Mouse (Mus musculus) MEL (cell line): ENCODE data around the gene Gm49355. TPM values are rescaled to one million over a fixed set of nuclear protein-coding genes. Genes with fewer than 3 reads are reported as not detected.

Source experiments
- DNase-seq: peaks from one replicate; pipeline ENCODE4 v3.0.0; 2011; ENCODE audit warnings: low read depth, low spot score
- H3K27ac ChIP-seq: 2 replicates; pipeline ENCODE4 v1.5.1; 2012; ENCODE audit warnings: low read depth, mild to moderate bottlenecking, control low read depth, low read length, moderate library complexity; ENCODE audit not compliant: control insufficient read depth
- H3K27me3 ChIP-seq, 2 experiments: fragments of 150-350 bp in 1 of 2; sonication (generic) in 1 of 2; 2 replicates each; pipeline ENCODE4 v1.6.1; 2012; ENCODE audit warnings: low read length in 2 of 2, mild to moderate bottlenecking in 2 of 2, improper control_type of control experiment in 1 of 2, moderate library complexity in 1 of 2; ENCODE audit not compliant: insufficient read depth in 2 of 2, control insufficient read depth in 1 of 2
- H3K36me3 ChIP-seq, 2 experiments: 2 replicates each; pipeline ENCODE4 v1.6.1; 2012 to 2014; ENCODE audit warnings: low read length in 2 of 2, improper control_type of control experiment in 1 of 2, inconsistent platforms in 1 of 2, mild to moderate bottlenecking in 1 of 2; ENCODE audit not compliant: insufficient read depth in 2 of 2, control insufficient read depth in 1 of 2
- H3K4me1 ChIP-seq, 2 experiments: fragments of 150-350 bp in 1 of 2; sonication (generic) in 1 of 2; 2 replicates each; pipeline ENCODE4 v1.6.1; 2012; ENCODE audit warnings: low read length in 2 of 2, improper control_type of control experiment in 1 of 2, mild to moderate bottlenecking in 1 of 2; ENCODE audit not compliant: insufficient read depth in 2 of 2, control insufficient read depth in 1 of 2
- H3K4me3 ChIP-seq, 2 experiments: fragments of 150-350 bp in 1 of 2; sonication (generic) in 1 of 2; 2 replicates each; pipeline ENCODE4 v1.5.1; 2012; ENCODE audit warnings: low read depth in 2 of 2, low read length in 2 of 2, mild to moderate bottlenecking in 2 of 2, moderate library complexity in 2 of 2, control low read depth in 1 of 2, improper control_type of control experiment in 1 of 2; ENCODE audit not compliant: control insufficient read depth in 1 of 2, insufficient read depth in 1 of 2
- H3K79me2 ChIP-seq: 2 replicates; pipeline ENCODE4 v1.6.1; 2012; ENCODE audit warnings: mild to moderate bottlenecking, low read length, moderate library complexity; ENCODE audit not compliant: control insufficient read depth, poor library complexity, insufficient read depth
- H3K9ac ChIP-seq: 2 replicates; pipeline ENCODE4 v1.6.1; 2012; ENCODE audit warnings: low read depth, mild to moderate bottlenecking, control low read depth, low read length, moderate library complexity; ENCODE audit not compliant: control insufficient read depth, poor library complexity, severe bottlenecking
- H3K9me3 ChIP-seq: fragments of 150-350 bp; sonication (generic); replicated peaks from 2 replicates; pipeline ENCODE4 v1.6.1; 2012; ENCODE audit warnings: mild to moderate bottlenecking, low read length, improper control_type of control experiment, moderate library complexity; ENCODE audit not compliant: insufficient read depth
- CTCF ChIP-seq, 3 experiments: IDR thresholded peaks in 2 of 3; conservative IDR thresholded peaks in 1 of 3; 2 replicates each; pipeline ENCODE4 v1.5.1; 2011 to 2012; ENCODE audit warnings: low read length in 3 of 3, low read depth in 2 of 3, mild to moderate bottlenecking in 2 of 3, improper control_type of control experiment in 1 of 3, inconsistent platforms in 1 of 3, mixed read lengths in 1 of 3, moderate library complexity in 1 of 3; ENCODE audit not compliant: control insufficient read depth in 1 of 3, insufficient read depth in 1 of 3, poor library complexity in 1 of 3, severe bottlenecking in 1 of 3
- ETS1 ChIP-seq: IDR thresholded peaks from 2 replicates; pipeline ENCODE4 v1.6.1; 2012; ENCODE audit warnings: low read depth, mild to moderate bottlenecking, inconsistent platforms, low read length, improper control_type of control experiment, moderate library complexity
- MAX ChIP-seq: IDR thresholded peaks from 2 replicates; pipeline ENCODE4 v1.6.1; 2011; ENCODE audit warnings: low read length, improper control_type of control experiment
- MAZ ChIP-seq: IDR thresholded peaks from 2 replicates; pipeline ENCODE4 v1.6.1; 2012; ENCODE audit warnings: low read depth, mild to moderate bottlenecking, inconsistent platforms, low read length, improper control_type of control experiment
- MEF2A ChIP-seq: IDR thresholded peaks from 2 replicates; pipeline ENCODE4 v1.6.1; 2014; ENCODE audit warnings: low read depth, mild to moderate bottlenecking, inconsistent platforms, low read length, improper control_type of control experiment; ENCODE audit not compliant: poor library complexity, insufficient replicate concordance, severe bottlenecking; ENCODE audit errors: extremely low read depth
- MXI1 ChIP-seq: IDR thresholded peaks from 2 replicates; pipeline ENCODE4 v1.6.1; 2011; ENCODE audit warnings: mild to moderate bottlenecking, low read depth, low read length, improper control_type of control experiment
- MYB ChIP-seq: IDR thresholded peaks from 2 replicates; pipeline ENCODE4 v1.6.1; 2011; ENCODE audit warnings: mild to moderate bottlenecking, low read depth, low read length, improper control_type of control experiment
- MYC ChIP-seq: IDR thresholded peaks from 2 replicates; pipeline ENCODE4 v1.6.1; 2011; ENCODE audit warnings: low read depth, mild to moderate bottlenecking, low read length, improper control_type of control experiment, moderate library complexity
- NELFE ChIP-seq: IDR thresholded peaks from 2 replicates; pipeline ENCODE4 v1.6.1; 2011; ENCODE audit warnings: low read depth, low read length, improper control_type of control experiment
- POLR2A ChIP-seq, 2 experiments: IDR thresholded peaks; 2 replicates each; pipeline ENCODE4 v1.6.1; 2011 to 2012; ENCODE audit warnings: low read length in 2 of 2, mild to moderate bottlenecking in 2 of 2, control low read depth in 1 of 2, improper control_type of control experiment in 1 of 2, low read depth in 1 of 2, moderate library complexity in 1 of 2; ENCODE audit not compliant: control insufficient read depth in 1 of 2, insufficient read depth in 1 of 2, poor library complexity in 1 of 2
- POLR2AphosphoS5 ChIP-seq: IDR thresholded peaks from 2 replicates; pipeline ENCODE4 v1.6.1; 2012; ENCODE audit warnings: low read depth, borderline replicate concordance, mild to moderate bottlenecking, inconsistent platforms, low read length, moderate library complexity, mixed read lengths
- RAD21 ChIP-seq: IDR thresholded peaks from 2 replicates; pipeline ENCODE4 v1.6.1; 2011; ENCODE audit warnings: mild to moderate bottlenecking, low read depth, low read length, improper control_type of control experiment
- SIN3A ChIP-seq: IDR thresholded peaks from 2 replicates; pipeline ENCODE4 v1.6.1; 2012; ENCODE audit warnings: low read length, improper control_type of control experiment, inconsistent platforms
- TAL1 ChIP-seq: IDR thresholded peaks from 2 replicates; pipeline ENCODE4 v1.6.1; 2012; ENCODE audit warnings: mild to moderate bottlenecking, inconsistent platforms, low read length, moderate library complexity, mixed read lengths
- UBTF ChIP-seq: IDR thresholded peaks from 2 replicates; pipeline ENCODE4 v1.6.1; 2012; ENCODE audit warnings: low read depth, mild to moderate bottlenecking, inconsistent platforms, low read length, improper control_type of control experiment, moderate library complexity, borderline replicate concordance; ENCODE audit not compliant: insufficient read depth
- USF1 ChIP-seq: IDR thresholded peaks from 2 replicates; pipeline ENCODE4 v1.6.1; 2014; ENCODE audit warnings: low read depth, mild to moderate bottlenecking, inconsistent platforms, low read length, improper control_type of control experiment, moderate library complexity
- USF2 ChIP-seq, 2 experiments: IDR thresholded peaks; 2 replicates each; pipeline ENCODE4 v1.6.1; 2011 to 2012; ENCODE audit warnings: improper control_type of control experiment in 2 of 2, low read length in 2 of 2, borderline replicate concordance in 1 of 2, inconsistent platforms in 1 of 2, low read depth in 1 of 2, mild to moderate bottlenecking in 1 of 2; ENCODE audit not compliant: insufficient read depth in 1 of 2
- ZC3H11A ChIP-seq: IDR thresholded peaks from 2 replicates; pipeline ENCODE4 v1.6.1; 2012; ENCODE audit warnings: low read depth, mild to moderate bottlenecking, inconsistent platforms, low read length, improper control_type of control experiment
- ZKSCAN1 ChIP-seq: IDR thresholded peaks from 2 replicates; pipeline ENCODE4 v1.6.1; 2012; ENCODE audit warnings: low read depth, mild to moderate bottlenecking, inconsistent platforms, low read length, improper control_type of control experiment, moderate library complexity
- polyA plus RNA-seq, 2 experiments: library from polyadenylated mRNA; stranded (reverse) in 1 of 2; unstranded in 1 of 2; fragments of >175 nt in 1 of 2; fragments of >200 nt in 1 of 2; gene quantifications; 2 replicates each; pipeline versions ENCODE4 v1.2.1 to v1.2.4; 2012; ENCODE audit warnings: low replicate concordance in 2 of 2, low read depth in 1 of 2; ENCODE audit not compliant: insufficient read length in 2 of 2, insufficient read depth in 1 of 2, missing spikeins in 1 of 2
- total RNA-seq: library from RNA; depleted of rRNA; stranded (reverse); fragments of 300-350 nt; gene quantifications from 2 replicates; pipeline ENCODE4 v1.2.3, GENCODE M21; 2012; rRNA removed

Gm49355 gene
- total RNA-seq = 0.08 and 0.13 TPM in 2 replicates
- polyA plus RNA-seq = under 1 TPM in 1 of 2 experiments, not detected in 1; 0.17 TPM

GRCm38 (mm10) chr14:12283641-12284040, at the start of gene Gm49355:
Gene Gm49355, plus strand, starts transcription at chr14:12283976.
- H3K79me2 ChIP-seq = peaks cover 7% of the 10 kb centered on the region; the same call in 1 of the 2 replicates
- peak within 1 kb of the TSS; percentile 90 for H3K9ac ChIP-seq
- peak; percentile 4 for DNase-seq
- no peak for TF ChIP-seq ETS1
- H3K27me3 ChIP-seq = no peaks in the 10 kb centered on the region; a peak in 1 of 4 replicates
- H3K27ac ChIP-seq = peak within 1 kb of the TSS; percentile 75
- no peaks in the 10 kb centered on the region for H3K4me1 ChIP-seq
- H3K4me3 ChIP-seq = peak within 1 kb of the TSS; percentile 76 to 80
- no peaks in the 10 kb centered on the region for H3K36me3 ChIP-seq
- H3K9me3 ChIP-seq = no peaks in the 10 kb centered on the region

GRCm38 (mm10) chr14:12243726-12244125, 40.0 kb upstream of the Gm49355 start:
- H3K27ac ChIP-seq = no peak overlapping the region
- DNase-seq = peak; percentile 3
- H3K9me3 ChIP-seq = no peaks in the 10 kb centered on the region
- H3K27me3 ChIP-seq = no peaks in the 10 kb centered on the region
- TF ChIP-seq RAD21 = no peak
- TF ChIP-seq CTCF (IDR thresholded peaks at IDR 0.05 in 2 of 3, conservative IDR thresholded peaks at IDR 0.05 in 1 of 3; ENCODE audit: control insufficient read depth in 1 of 3, insufficient read depth in 1 of 3, low read depth in 2 of 3, low read length in 3 of 3, poor library complexity in 1 of 3, severe bottlenecking in 1 of 3) = no peak
- no peak for TF ChIP-seq UBTF
- no peak for TF ChIP-seq SIN3A
- no peak for TF ChIP-seq ZC3H11A
- no peak for TF ChIP-seq USF1
- no peak for TF ChIP-seq MYC
- no peak for TF ChIP-seq ZKSCAN1
- no peak for TF ChIP-seq NELFE
- no peak for TF ChIP-seq MEF2A
- TF ChIP-seq MYB = no peak
- no peak for TF ChIP-seq MXI1
- TF ChIP-seq TAL1 = no peak
- no peak for TF ChIP-seq POLR2A (IDR thresholded peaks at IDR 0.05; ENCODE audit: control insufficient read depth in 1 of 2, insufficient read depth in 1 of 2, low read depth in 1 of 2, low read length in 2 of 2, poor library complexity in 1 of 2)
- no peak for TF ChIP-seq USF2 (IDR thresholded peaks at IDR 0.05; ENCODE audit: borderline replicate concordance in 1 of 2, insufficient read depth in 1 of 2, low read depth in 1 of 2, low read length in 2 of 2)
- TF ChIP-seq POLR2AphosphoS5 = no peak
- no peak for TF ChIP-seq MAX
- TF ChIP-seq MAZ = no peak
- TF ChIP-seq, all 39 proteins: peak for 0
- Histone ChIP-seq H3K4me3 (no peak overlapping the region), H3K9ac (no peak overlapping the region), H3K79me2 (no peaks in the 10 kb centered on the region), H3K36me3 (no peaks in the 10 kb centered on the region), H3K4me1 (no peaks in the 10 kb centered on the region)
